Mouse (Mus musculus): ENCODE results near the gene Utp6. TPM values are rescaled to one million over a fixed set of nuclear protein-coding genes. Genes with fewer than 3 reads are reported as not detected.
A peak's percentile ranks its signal among the peaks of the same experiment; 100 is the strongest.

Utp6 gene
- total RNA-seq, 1 experiment from 2014 or later = 36.8 TPM

DNA sequence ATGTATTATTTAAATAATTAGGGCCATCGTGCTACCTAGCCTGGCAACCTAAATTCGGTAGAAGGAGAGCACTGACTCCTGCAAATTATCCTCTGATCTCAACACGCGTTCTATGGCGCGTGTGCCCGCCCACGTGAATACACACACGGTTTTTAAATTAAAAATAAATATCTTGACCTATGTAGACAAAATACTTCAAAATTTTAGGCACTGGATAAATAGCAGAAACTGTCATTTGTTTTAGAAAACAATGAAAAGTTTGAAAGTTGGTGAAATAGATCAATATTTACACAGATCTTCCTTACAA, 640 bp upstream of the Utp6 start:
- DNase-seq = no peak

DNA sequence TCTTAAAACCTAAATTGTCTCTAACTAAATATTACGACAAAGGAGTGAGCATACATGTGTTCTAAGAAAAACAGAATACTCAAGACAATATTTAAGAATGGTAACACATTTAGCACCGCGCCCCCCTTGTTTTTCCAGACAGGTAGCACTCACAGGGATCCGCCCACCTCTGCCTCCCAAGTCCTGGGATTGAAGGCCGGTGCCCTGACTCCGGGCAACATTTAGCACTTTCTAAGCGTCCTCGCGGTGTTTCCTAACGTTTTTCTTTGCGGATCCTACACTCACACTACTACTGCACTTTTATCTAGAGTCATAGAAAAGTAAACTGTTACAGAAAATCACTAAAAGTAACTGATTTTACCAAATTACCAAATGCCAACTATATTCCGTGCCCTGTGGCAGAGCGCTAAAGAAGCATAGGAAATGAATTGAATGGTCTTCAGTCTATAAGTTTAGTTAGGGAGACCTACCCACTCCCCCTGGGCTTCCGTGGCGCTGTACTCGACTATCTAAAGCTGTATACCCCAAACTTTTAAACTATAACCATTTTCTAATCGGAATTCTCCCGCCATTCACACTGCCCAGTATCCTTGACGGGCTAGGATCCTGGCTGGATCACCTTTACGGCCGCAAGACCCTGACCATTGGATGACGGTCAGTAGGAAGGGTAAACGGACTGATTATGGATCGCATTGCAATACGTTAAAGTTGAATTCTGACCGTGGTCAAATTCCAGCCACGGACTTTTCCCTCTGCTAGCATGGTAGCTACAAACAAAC, 655 bp downstream of the Utp6 start:
- peak; percentile 14 for DNase-seq

DNA sequence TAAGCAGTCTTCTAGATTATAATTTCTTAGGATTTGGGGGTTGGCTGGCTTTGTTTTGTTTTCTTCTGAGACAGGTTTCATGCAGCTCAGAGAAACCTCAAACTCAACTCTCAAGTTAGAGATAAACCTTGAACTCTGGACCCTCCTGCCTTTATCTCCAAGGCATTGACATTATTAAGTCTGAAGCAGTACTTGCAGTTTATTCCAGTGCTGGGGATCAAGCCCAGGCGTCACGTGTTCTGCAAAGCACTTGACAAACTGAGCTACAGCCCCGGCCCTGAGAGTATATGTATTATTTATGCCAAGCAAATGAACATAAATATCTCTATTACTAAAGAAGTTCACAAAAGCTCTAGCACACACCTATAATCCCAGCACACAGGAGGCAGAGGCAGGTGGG, 14.9 kb downstream of the Utp6 start:
- no peak for DNase-seq

DNA sequence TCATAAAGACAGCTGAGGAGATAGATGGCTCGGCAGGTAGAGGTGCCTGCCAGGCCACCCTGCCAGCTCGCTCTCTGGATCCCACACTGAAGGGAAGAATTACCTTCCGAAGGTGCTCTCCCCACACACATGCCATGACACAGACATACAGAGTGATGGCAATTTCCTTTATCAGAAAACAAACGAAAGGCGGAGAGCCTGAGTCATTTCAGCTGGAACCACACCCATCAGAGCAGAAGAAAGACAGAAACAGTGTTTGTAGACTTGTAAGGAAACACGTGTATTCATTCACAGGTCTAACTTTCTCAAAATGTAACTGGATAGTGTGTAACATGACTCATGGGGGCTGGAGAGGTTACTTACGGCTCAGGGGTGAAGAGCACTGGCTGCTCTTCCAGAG, 18.6 kb downstream of the Utp6 start:
- no peak for DNase-seq

DNA sequence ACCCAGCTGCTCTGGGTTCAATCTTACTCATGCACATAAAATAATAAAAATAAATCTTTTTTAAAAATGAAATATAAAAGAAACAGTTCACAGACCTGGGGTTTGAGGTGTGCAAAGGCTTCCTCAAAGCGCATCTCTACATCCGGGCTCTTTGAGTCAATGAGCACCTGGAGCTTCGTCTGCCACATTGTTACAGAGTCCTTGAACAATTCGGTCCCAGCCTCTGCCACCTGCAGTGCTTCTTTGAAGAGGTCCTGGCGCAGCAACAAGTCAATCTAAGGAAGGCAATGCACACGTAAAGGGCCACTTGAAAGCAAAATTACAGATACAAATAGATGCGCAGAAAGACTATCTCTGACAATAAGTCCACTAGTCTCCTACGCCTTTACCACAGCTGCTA, 19.1 kb downstream of the Utp6 start:
- no peak for DNase-seq

DNA sequence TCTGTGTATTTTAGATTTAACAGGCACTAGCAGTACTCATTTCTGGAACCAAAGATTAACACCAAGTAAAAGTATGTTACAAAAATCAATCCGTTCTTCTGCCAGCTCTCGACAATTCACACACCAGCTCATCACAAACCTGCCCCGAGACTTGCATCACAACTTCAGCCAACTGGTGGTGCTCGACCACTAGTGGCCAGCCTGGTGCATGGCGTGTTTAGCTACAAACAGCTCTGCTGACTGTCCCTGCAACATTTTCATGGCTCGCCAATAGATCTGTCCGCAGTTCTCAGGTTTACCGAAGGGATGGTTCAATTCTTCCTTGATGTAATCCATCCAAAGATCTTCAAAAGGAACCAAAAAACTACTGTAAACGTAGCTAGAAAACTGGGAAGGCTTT, 26.4 kb downstream of the Utp6 start:
- no peak for DNase-seq

GRCm38 (mm10) chr11:79922766-79923165, 39.4 kb downstream of the Utp6 start:
- DNase-seq = no peak

- peak; percentile 22 for DNase-seq
Measured at GRCm38 (mm10) chr11:79922157-79922556, 40.0 kb downstream of the Utp6 start.

DNA sequence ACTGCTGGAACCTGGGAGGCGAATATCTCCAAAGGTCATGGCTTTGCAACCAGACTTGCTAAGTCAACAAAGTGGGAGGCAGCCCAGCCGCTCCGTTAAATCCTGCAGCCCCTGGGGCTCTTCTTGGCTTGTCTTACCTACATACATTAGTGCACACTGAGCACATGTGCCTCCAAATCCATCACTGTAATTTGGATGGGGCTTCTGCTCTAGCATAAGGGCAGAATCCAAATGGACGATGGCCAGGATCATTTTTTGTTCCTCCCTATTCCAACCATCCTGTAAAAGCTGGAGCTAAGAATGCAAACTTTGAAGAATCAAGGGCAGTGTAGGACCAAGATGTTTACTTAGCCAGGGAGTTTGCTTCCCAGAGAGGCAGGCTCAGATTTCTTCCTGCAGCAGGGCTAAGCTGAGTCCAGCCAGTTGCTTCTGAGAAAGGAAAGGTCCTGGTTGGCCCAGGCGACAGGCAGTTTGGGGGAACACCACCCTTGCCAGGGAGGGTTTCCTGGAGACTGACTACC, 41.6 kb downstream of the Utp6 start:
- no peak for DNase-seq

DNA sequence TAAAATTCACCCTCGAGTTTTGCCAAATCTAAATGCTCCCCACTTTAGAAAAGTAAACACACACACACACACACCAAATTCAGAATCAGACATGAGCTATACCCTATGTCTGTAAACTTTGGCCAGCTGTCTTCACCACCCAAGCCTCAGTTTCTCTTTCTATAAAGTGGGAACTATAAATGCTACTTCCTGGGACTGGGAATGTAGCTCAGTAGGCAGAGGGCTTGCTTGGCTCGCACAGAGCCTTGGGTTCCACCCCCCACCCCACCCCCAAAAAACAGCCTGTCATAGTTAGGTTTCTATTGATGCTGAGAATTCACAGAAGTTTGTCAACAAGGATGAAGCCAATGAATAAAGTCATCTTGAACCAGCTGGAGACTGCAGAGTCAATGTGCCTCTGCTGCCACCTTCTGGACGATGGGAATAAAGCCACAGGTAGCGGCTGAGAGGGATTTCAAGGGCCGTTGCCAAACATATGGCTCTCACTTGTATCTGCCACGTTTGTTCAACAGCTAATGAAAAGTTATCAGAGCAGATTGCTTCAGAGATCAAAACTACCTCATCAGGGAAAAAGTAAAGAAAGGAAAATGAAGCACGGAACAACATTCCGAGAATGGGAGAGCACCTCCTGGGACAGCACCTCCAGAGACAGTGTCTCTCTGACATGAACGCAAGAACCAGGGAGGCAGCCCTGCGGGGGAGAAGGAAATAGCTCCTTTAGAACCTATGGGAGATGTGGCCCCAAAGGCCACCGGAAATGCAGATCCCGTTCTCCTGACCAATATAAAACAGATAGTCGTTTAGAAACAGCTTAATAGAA, 42.3 kb downstream of the Utp6 start:
- peak; percentile 89 for DNase-seq

- peak; percentile 21 for DNase-seq
Measured at GRCm38 (mm10) chr11:79915696-79916349, 46.4 kb downstream of the Utp6 start.

DNA sequence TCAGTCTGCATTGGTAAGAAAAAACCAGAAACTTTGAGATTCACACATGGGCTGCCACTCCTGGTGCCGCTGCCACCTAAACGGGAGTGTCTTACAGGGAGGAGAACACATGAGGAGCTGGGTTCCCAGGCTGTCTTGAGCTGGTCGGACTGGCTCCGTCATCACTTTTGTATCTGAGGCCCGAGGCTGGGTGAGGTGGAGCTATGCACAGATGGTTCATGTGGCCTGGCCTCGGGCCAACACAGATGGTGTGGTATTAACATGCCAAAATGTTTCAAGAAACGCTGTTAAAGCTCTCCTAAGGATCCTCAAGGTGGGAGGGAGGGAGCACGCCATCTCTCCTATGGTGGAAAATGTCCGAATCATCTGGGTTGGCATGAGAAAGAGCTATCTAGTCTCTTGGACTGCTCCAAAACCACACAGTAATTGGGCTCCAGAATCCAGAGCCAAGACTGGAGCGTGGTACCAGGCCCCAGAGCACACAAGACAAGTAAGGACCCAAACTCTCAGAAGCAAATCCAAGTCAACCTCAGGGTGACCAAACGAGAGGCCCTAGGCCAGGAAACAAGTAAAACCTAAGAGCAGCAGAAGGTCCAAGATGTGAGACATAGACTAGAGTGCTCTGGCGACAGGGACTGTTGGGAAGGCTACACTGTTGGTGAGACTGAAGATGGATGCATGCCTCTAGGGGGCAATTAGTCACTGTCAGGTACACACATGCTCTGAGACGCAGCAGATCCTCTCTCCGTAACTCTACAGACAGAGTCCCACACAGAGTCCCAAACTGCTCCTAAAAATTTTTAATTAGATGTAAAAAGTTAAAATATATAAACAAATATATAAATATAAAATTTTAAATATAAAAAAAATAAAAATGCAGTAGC, 53.3 kb downstream of the Utp6 start:
- no peak for DNase-seq

DNA sequence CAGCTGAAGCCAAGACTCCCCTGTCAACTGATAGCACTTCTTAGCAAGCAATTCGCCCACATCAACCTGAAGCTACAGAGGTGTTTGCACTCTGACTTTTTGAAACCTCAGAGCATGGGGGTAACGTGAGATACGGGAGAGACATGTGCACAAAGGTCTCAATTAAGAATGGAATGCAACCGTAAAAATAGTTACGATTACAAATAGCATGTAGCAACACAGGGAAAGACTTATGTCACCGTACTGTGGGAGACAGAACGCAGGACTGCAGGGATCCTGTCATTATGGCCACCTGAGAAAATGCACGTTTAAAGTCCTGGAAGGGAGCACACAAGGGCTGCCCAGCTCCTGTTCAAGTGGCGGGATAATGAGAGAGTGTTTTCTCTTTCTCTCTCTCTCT, 55.3 kb downstream of the Utp6 start:
- DNase-seq = no peak

GRCm38 (mm10) chr11:79902881-79903481, 59.2 kb downstream of the Utp6 start:
- no peak for DNase-seq

DNA sequence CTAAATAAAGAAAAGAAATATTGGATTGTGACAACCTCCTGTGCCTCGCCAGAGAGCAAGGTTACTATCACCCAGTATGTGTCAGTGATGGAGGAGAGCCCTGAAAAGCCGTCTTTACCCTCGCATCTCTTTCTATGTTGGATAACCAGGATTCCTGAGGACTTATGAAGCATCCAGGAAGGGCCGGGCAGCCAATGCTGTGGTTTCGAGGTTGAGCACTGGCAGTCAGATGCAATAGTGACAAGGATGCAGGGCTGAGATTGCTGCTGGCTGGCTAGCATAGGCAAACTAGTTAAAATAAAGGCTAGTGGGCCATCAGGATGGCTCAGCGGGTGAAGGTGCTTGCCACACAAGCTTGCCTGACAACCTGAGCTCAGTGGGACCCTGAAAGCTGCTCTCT, 61.0 kb downstream of the Utp6 start:
- DNase-seq = no peak

GRCm38 (mm10) chr11:79892259-79892658, 69.9 kb downstream of the Utp6 start:
- DNase-seq = no peak

DNA sequence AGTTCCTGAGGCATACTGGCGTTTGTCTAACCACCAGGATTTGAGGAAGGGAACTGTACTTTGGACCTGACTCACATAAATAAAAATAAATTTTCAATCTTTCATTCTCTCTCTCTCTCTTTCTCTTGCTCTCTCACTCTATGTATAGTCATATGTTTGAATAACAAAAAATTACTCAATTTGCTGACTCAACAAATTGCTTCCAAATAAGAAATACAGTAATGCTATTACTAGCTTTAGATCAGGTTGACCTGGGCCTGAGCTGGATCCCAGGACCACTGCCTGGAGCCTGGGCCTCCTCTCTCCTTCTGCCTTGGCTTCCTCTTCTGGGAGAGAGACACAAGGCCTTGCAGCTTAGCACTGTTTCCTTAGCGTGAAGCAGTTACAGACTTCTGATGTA, 71.4 kb downstream of the Utp6 start:
- DNase-seq = no peak

DNA sequence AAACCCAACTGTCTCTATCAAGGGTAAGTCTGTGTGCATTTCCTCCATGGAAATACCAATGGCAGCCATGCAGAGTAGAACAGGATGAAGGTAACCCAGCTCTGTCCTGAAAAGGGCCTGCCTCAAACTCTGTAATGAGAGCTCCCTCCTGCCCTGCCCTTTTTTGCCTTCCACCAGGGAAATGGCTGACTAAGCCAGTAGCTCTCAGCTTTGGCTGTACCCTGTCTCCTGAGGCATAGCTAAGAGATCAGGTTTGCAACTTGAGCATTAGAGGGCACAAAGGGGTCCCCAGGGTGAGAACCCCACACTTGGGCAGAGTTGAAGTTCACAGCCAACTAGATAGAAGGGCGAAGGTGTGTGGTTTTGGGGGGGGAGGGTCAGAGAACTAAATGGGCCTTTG, 75.2 kb downstream of the Utp6 start:
- peak; percentile 17 for DNase-seq

DNA sequence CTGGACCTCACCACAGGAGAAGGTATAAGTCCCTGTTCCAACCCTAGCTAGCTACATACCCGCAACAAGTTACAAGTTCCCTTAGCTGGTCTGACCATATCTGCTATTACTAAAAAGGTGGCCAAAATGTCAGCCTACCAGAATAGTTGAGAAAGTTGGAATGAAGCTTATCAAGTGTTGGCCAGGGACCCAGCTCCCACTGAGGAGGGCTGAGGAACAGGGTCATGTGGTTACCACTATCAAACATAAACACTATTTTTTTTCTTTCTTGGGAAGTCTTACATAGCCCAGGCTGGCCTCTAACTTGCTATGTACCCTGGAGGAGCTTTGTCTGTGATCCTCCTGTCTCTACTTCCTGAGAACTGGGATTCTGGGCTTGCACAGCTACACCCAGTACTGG, 75.8 kb downstream of the Utp6 start:
- no peak for DNase-seq

DNA sequence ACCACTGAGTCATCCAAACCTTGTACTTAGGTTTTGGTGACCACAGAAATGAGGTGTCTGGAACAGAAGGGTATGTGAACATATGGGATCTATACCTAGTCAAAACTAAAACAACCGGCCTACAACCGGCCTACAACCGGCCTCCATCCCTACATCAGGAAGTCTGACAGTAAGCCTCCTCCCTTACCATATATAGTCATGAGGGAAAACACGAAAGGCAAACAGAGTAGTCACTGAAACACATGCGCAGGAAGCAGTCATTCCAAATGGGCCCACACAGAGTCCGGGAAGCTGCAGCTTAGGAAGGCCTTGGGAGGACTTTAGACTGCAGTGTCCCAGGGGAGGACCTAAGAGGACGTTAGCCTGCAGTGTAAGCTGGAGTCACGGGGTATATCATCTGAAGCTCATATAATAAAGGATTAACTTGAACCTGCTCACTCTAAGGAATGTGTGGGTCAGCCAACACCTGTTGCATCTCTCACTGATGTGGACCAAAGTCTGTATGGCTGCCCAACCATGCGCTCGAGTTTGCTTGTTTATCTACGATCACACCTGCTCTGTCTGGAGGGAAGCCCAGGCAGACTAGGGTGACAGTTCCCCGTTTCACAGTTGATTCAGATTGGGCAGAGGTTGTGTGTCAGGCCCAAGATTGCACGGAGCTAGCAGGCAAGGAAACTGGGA, 76.3 kb downstream of the Utp6 start:
- DNase-seq = no peak

GRCm38 (mm10) chr11:79884784-79885183, 77.4 kb downstream of the Utp6 start:
- no peak for DNase-seq

All from adrenal gland, postnatal 14 days (tissue).